In the genomic region with DNA sequence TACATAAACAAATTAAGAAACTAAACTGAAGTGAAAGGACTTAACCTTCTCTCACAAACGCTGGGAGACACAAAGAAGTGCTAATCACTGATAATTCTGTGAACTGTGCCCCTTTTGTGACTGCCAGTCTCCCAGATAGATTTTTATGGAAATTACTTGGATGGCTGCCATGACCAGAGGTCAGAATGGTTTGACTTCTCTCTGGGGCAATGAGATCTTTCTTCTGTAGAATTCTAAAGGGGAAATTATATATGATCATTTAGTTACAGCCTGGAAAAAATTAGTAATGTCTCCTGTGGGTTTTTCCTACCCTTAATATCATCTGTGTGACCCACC, we compare ENCODE assay signal across 14 mouse cellular contexts. TPM values are rescaled to one million over a fixed set of nuclear protein-coding genes. Genes with fewer than 3 reads are reported as not detected.
DNase-seq lines count a peak whose midpoint lies in the region; ATAC-seq and TF ChIP-seq lines count a peak whose summit lies in the region.
"Had no signal": no experiment of that assay in that cellular context is flagged by ENCODE, and none has a peak within 500 bp of the region (broad histone marks: within the 10 kb centered on the region; RNA-seq: fewer than 3 reads in every experiment).

No protein-coding gene starts in this region.

- H3K27me3 ChIP-seq in hindbrain, postnatal 0 days (ENCODE audit: insufficient read depth, low read length) = no peaks in the 10 kb centered on the region
- H3K27me3 ChIP-seq in hindbrain, embryonic 13.5 days = 0 out of 2 replicates have a peak, but pooled peaks cover 7% of the 10 kb centered on the region
- no peaks in the 10 kb centered on the region for H3K27me3 ChIP-seq in Patski
- H3K27me3 ChIP-seq: neural tube, embryonic 13.5 days had no signal

- POLR2A ChIA-PET in Patski (lab: Charles Lee) = no interaction called here

- H3K9me3 ChIP-seq in hindbrain, postnatal 0 days (ENCODE audit: low read length) = no peaks in the 10 kb centered on the region
- H3K9me3 ChIP-seq in hindbrain, embryonic 13.5 days = no peaks in the 10 kb centered on the region
- H3K9me3 ChIP-seq: neural tube, embryonic 13.5 days had no signal

- TF ChIP-seq CTCF in hindbrain, postnatal 0 days (IDR thresholded peaks at IDR 0.05; ENCODE audit: low read depth) = no peak
- no peak for TF ChIP-seq CTCF in Patski (IDR thresholded peaks at IDR 0.05)

- peak; percentile 27 for DNase-seq in adrenal gland, postnatal 10 days
- DNase-seq in adrenal gland, adult (ENCODE audit: inconsistent age in 2 of 2, low spot score in 1 of 2) = no peak
- DNase-seq in hindbrain, postnatal 0 days (ENCODE audit: low spot score) = peak; percentile 23
- peak; percentile 19 for DNase-seq in Patski (ENCODE audit: low read depth, low spot score)
- DNase-seq in kidney, postnatal 10 days = peak; percentile 47
- DNase-seq in cerebellum, adult 11-12 months = no peak
- no peak for DNase-seq in right cerebral cortex, postnatal 4 days
- DNase-seq: adrenal gland, postnatal 25 days; cerebellum, postnatal 25 days; lung, adult 2 months had no signal

- H3K4me3 ChIP-seq in hindbrain, postnatal 0 days (ENCODE audit: low read length) = no peak overlapping the region
- H3K4me3 ChIP-seq in hindbrain, embryonic 13.5 days = no peak overlapping the region
- H3K4me3 ChIP-seq: neural tube, embryonic 13.5 days had no signal

- H3K4me1 ChIP-seq in hindbrain, postnatal 0 days (ENCODE audit: insufficient read depth, low read length) = no peaks in the 10 kb centered on the region
- peaks cover 9% of the 10 kb centered on the region for H3K4me1 ChIP-seq in hindbrain, embryonic 13.5 days (replicated peaks)

- no peak overlapping the region for H3K4me2 ChIP-seq in hindbrain, postnatal 0 days (ENCODE audit: low read depth, low read length)
- H3K4me2 ChIP-seq in hindbrain, embryonic 13.5 days = no peak overlapping the region
- H3K4me2 ChIP-seq: neural tube, embryonic 13.5 days had no signal

- no peak for ATAC-seq in hindbrain, postnatal 0 days
- no peak for ATAC-seq in hindbrain, embryonic 13.5 days (ENCODE audit: low FRiP score)
- no peak for ATAC-seq in Patski
- ATAC-seq: hindbrain, embryonic 16.5 days had no signal

- H3K27ac ChIP-seq in hindbrain, postnatal 0 days = no peak overlapping the region
- H3K27ac ChIP-seq in hindbrain, embryonic 13.5 days = no peak overlapping the region
- H3K27ac ChIP-seq: macrophage; neural tube, embryonic 13.5 days had no signal

- 33% methylated on average over 1 of the region's 1 CpGs for WGBS in hindbrain, postnatal 0 days
- 28% methylated on average over 1 of the region's 1 CpGs for WGBS in hindbrain, embryonic 13.5 days

- H3K9ac ChIP-seq in hindbrain, postnatal 0 days (replicated peaks; ENCODE audit: low read length) = no peak overlapping the region
- no peak overlapping the region for H3K9ac ChIP-seq in hindbrain, embryonic 13.5 days
- H3K9ac ChIP-seq: neural tube, embryonic 13.5 days had no signal

- in situ Hi-C loops in Patski (cut with MboI; ENCODE audit: low pct_unique_long_range_greater_than_20kb) = no loop called here

- CTCF ChIA-PET in Patski (lab: Charles Lee) = no interaction called here

- H3K36me3 ChIP-seq in hindbrain, postnatal 0 days (ENCODE audit: insufficient read depth, low read length) = no peaks in the 10 kb centered on the region
- H3K36me3 ChIP-seq in hindbrain, embryonic 13.5 days = no peaks in the 10 kb centered on the region
- H3K36me3 ChIP-seq: neural tube, embryonic 13.5 days had no signal

RNA-seq across cellular contexts. Expression of a gene that starts 4.1 kb away (rescaled TPM):
- total RNA-seq in adrenal gland, postnatal 10 days (2021) = 10 to 100 TPM; 24.7 to 32.1 TPM
- total RNA-seq in hindbrain, postnatal 0 days (2014; rRNA removed) = 1.9 and 2.6 TPM in 2 replicates
- polyA plus RNA-seq in hindbrain, postnatal 0 days (2015; fragmentation: Nextera tagmentation; extraction: Ambion mirVana) = 2.4 and 2.8 TPM in 2 replicates
- polyA plus RNA-seq in hindbrain, embryonic 13.5 days (2015; fragmentation: Nextera tagmentation; extraction: Ambion mirVana) = 2.0 and 2.4 TPM in 2 replicates
- 45.3 TPM for polyA plus RNA-seq in Patski (2021)

Comparison
In these comparisons a context has a peak if more than half of its experiments do, and no peak if none do; other contexts are left out.
1. DNase-seq: peak in adrenal gland, postnatal 10 days (single experiment), hindbrain, postnatal 0 days (single experiment), Patski (single experiment) and kidney, postnatal 10 days (single experiment); none in adrenal gland, adult (0 of 2), cerebellum, adult 11-12 months (single experiment) and right cerebral cortex, postnatal 4 days (single experiment).
2. RNA of a gene that starts 4.1 kb away (polyA plus RNA-seq): 45.3 TPM in Patski (single experiment); 2.0 to 2.4 TPM in hindbrain, embryonic 13.5 days and 2.4 to 2.8 TPM in hindbrain, postnatal 0 days; every median in the first group is over 10 times any median in the second.